Comparison of ENCODE assay signal across 9 mouse cellular contexts in genomic region chr11:6658271-6658670, GRCm38 (mm10). TPM values are rescaled to one million over a fixed set of nuclear protein-coding genes. Genes with fewer than 3 reads are reported as not detected.
DNase-seq lines count a peak whose midpoint lies in the region; ATAC-seq lines count a peak whose summit lies in the region.
"Had no signal": no experiment of that assay in that cellular context is flagged by ENCODE, and none has a peak within 500 bp of the region (broad histone marks: within the 10 kb centered on the region; RNA-seq: fewer than 3 reads in every experiment).

Gene Ramp3 (plus strand): TSS chr11:6658521.

- no peak within 1 kb of the TSS for H3K27ac ChIP-seq in heart, embryonic 11.5 days (ENCODE audit: low read depth, low read length)
- no peak within 1 kb of the TSS for H3K27ac ChIP-seq in midbrain, embryonic 11.5 days (ENCODE audit: low read depth, low read length)

- no peaks in the 10 kb centered on the region for H3K9me3 ChIP-seq in heart, embryonic 11.5 days (replicated peaks; ENCODE audit: control insufficient read depth, low read length)
- no peaks in the 10 kb centered on the region for H3K9me3 ChIP-seq in midbrain, embryonic 11.5 days (ENCODE audit: control insufficient read depth, low read length)

- no peaks in the 10 kb centered on the region for H3K36me3 ChIP-seq in heart, embryonic 11.5 days (ENCODE audit: control insufficient read depth, insufficient read depth, low read length)
- H3K36me3 ChIP-seq in midbrain, embryonic 11.5 days (ENCODE audit: control insufficient read depth, insufficient read depth, low read length), result no peaks in the 10 kb centered on the region

- H3K27me3 ChIP-seq in heart, embryonic 11.5 days (ENCODE audit: control insufficient read depth, insufficient read depth, low read length), result peaks cover 6% of the 10 kb centered on the region; the same call in 1 of the 2 replicates
- H3K27me3 ChIP-seq in midbrain, embryonic 11.5 days (ENCODE audit: control insufficient read depth, insufficient read depth, low read length), result no peaks in the 10 kb centered on the region

- WGBS in heart, embryonic 11.5 days (ENCODE audit: insufficient replicate concordance), result under 1% methylated on average over 18 of the region's 18 CpGs
- 0% methylated on average over 18 of the region's 18 CpGs for WGBS in midbrain, embryonic 11.5 days

- peak within 1 kb of the TSS; percentile 49; the same call in 1 of the 2 replicates for H3K9ac ChIP-seq in heart, embryonic 11.5 days (ENCODE audit: low read depth, low read length)
- peak within 1 kb of the TSS; percentile 33 for H3K9ac ChIP-seq in midbrain, embryonic 11.5 days (ENCODE audit: low read length)

- peak within 1 kb of the TSS; percentile 78 for H3K4me2 ChIP-seq in heart, embryonic 11.5 days
- peak within 1 kb of the TSS; percentile 51 for H3K4me2 ChIP-seq in midbrain, embryonic 11.5 days

- no peaks in the 10 kb centered on the region for H3K4me1 ChIP-seq in heart, embryonic 11.5 days (ENCODE audit: control insufficient read depth, insufficient read depth, low read length)
- H3K4me1 ChIP-seq in midbrain, embryonic 11.5 days (ENCODE audit: control insufficient read depth, insufficient read depth, low read length), result 0 out of 2 replicates have a peak, but pooled peaks cover 4% of the 10 kb centered on the region

- H3K4me3 ChIP-seq in heart, embryonic 11.5 days (ENCODE audit: low read depth, low read length), result peak within 1 kb of the TSS; percentile 46
- peak within 1 kb of the TSS; percentile 38 for H3K4me3 ChIP-seq in midbrain, embryonic 11.5 days (ENCODE audit: low read depth, low read length)

- peak; percentile 35 for DNase-seq in A20 (ENCODE audit: low read depth, low spot score)
- DNase-seq in ES-CJ7 (ENCODE audit: low read depth, low spot score), result peak; percentile 67
- peak; percentile 57 for DNase-seq in cerebellum, adult 9-10 months
- DNase-seq in kidney, postnatal 36 days, result peak; percentile 37 to 82
- peak; percentile 97 for DNase-seq in midbrain, embryonic 11.5 days (ENCODE audit: low spot score, missing footprints)
- peak; percentile 84 for DNase-seq in thymus, postnatal 4 days

- ATAC-seq in heart, embryonic 11.5 days (replicated peaks; ENCODE audit: insufficient number of reproducible peaks, low FRiP score, low TSS enrichment), result 0 out of 2 replicates have a peak, but pooled peaks have one; percentile 32
- peak; percentile 87 for ATAC-seq in midbrain, embryonic 11.5 days (ENCODE audit: low FRiP score)
- no peak for ATAC-seq in monocyte, adult 5-6 weeks (replicated peaks; ENCODE audit: insufficient number of reproducible peaks, low FRiP score, low TSS enrichment, poor library complexity, severe bottlenecking)

RNA-seq across cellular contexts. Expression of gene Ramp3, which starts in this region (rescaled TPM):
- 1.4 and 1.7 TPM in 2 replicates for polyA plus RNA-seq in heart, embryonic 11.5 days (2014; fragmentation: Nextera tagmentation; extraction: Ambion mirVana)
- 4.2 and 4.7 TPM in 2 replicates for polyA plus RNA-seq in midbrain, embryonic 11.5 days (2014; fragmentation: Nextera tagmentation; extraction: Ambion mirVana)
- total RNA-seq in monocyte, adult 5-6 weeks (2017), result not detected in 3 replicates
- total RNA-seq: hematopoietic stem cell, adult 5-6 weeks had no signal

Comparison
In these comparisons a context has a peak if more than half of its experiments do, and no peak if none do; other contexts are left out.
1. DNase-seq: peak in every context shown above with its lines; median percentile 97 in midbrain, embryonic 11.5 days; 84 in thymus, postnatal 4 days; 67 in ES-CJ7; 60 in kidney, postnatal 36 days; 57 in cerebellum, adult 9-10 months; 35 in A20.